Mouse (Mus musculus) stomach, postnatal 0 days (tissue): ENCODE results near the gene Tpk1.

Experiments
- CTCF ChIP-seq: IDR thresholded peaks from 2 replicates; pipeline ENCODE4 v1.5.1; 2016; ENCODE audit warnings: antibody characterized with exemption, low read depth, mild to moderate bottlenecking, moderate library complexity
- EP300 ChIP-seq: optimal IDR thresholded peaks from 2 replicates; pipeline ENCODE3; 2016; ENCODE audit warnings: antibody characterized with exemption

DNA sequence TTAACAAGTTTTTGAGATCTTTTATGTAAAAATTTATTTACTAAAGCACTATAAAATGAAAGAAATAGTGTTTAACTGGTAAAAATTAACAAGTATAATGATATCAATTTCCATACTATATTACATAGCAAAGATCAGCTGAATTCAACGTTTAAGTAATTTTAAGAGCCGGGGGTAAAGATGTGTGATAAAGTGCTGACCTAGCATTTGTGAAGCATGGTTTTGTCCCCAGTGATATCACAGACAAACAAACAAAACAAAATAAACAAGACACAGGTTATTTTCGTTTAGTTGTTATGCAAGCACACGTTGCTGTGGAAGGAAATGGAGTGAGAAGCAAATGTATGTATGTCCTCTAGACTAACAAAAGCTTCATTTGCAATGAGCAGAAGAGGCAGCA is 103.6 kb downstream of the Tpk1 start:
- TF ChIP-seq CTCF (no peak), EP300 (no peak)
